Comparison of ENCODE assay signal across 8 mouse cellular contexts in genomic region chr1:152901765-152902664, GRCm38 (mm10). TPM values are rescaled to one million over a fixed set of nuclear protein-coding genes. Genes with fewer than 3 reads are reported as not detected.
DNase-seq lines count a peak whose midpoint lies in the region; ATAC-seq lines count a peak whose summit lies in the region.

TSS of gene Smg7 (minus strand) at chr1:152902646.

- H3K36me3 ChIP-seq in embryonic facial prominence, embryonic 10.5 days (replicated peaks), result peaks cover 23% of the 10 kb centered on the region
- H3K36me3 ChIP-seq in intestine, embryonic 16.5 days (ENCODE audit: control insufficient read depth, insufficient read depth, low read length), result no peaks in the 10 kb centered on the region
- no peaks in the 10 kb centered on the region for H3K36me3 ChIP-seq in neural tube, embryonic 15.5 days

- peak within 1 kb of the TSS; percentile 97 for H3K4me3 ChIP-seq in embryonic facial prominence, embryonic 10.5 days
- H3K4me3 ChIP-seq in intestine, embryonic 16.5 days (ENCODE audit: low read length), result peak within 1 kb of the TSS; percentile 91
- H3K4me3 ChIP-seq in neural tube, embryonic 15.5 days (replicated peaks), result peak within 1 kb of the TSS; percentile 89

- peaks cover 31% of the 10 kb centered on the region for H3K4me1 ChIP-seq in embryonic facial prominence, embryonic 10.5 days
- H3K4me1 ChIP-seq in intestine, embryonic 16.5 days (ENCODE audit: control insufficient read depth, insufficient read depth, low read length), result peaks cover 9% of the 10 kb centered on the region
- peaks cover 25% of the 10 kb centered on the region for H3K4me1 ChIP-seq in neural tube, embryonic 15.5 days

- H3K27ac ChIP-seq in embryonic facial prominence, embryonic 10.5 days (replicated peaks), result peak within 1 kb of the TSS; percentile 99
- peak within 1 kb of the TSS; percentile 99 for H3K27ac ChIP-seq in intestine, embryonic 16.5 days (ENCODE audit: low read length)
- peak within 1 kb of the TSS; percentile 100 for H3K27ac ChIP-seq in neural tube, embryonic 15.5 days (replicated peaks)

- H3K4me2 ChIP-seq in intestine, embryonic 16.5 days (ENCODE audit: low read depth, low read length), result peak within 1 kb of the TSS; percentile 75
- peak within 1 kb of the TSS; percentile 89 for H3K4me2 ChIP-seq in neural tube, embryonic 15.5 days

- H3K9ac ChIP-seq in intestine, embryonic 16.5 days (ENCODE audit: low read depth, low read length), result peak within 1 kb of the TSS; percentile 96
- peak within 1 kb of the TSS; percentile 88 for H3K9ac ChIP-seq in neural tube, embryonic 15.5 days (replicated peaks)

- no peaks in the 10 kb centered on the region for H3K27me3 ChIP-seq in embryonic facial prominence, embryonic 10.5 days (replicated peaks; ENCODE audit: low read depth, poor library complexity, severe bottlenecking)
- no peaks in the 10 kb centered on the region for H3K27me3 ChIP-seq in intestine, embryonic 16.5 days (replicated peaks; ENCODE audit: control insufficient read depth, insufficient read depth, low read length)
- H3K27me3 ChIP-seq in neural tube, embryonic 15.5 days (replicated peaks), result no peaks in the 10 kb centered on the region

- H3K9me3 ChIP-seq in embryonic facial prominence, embryonic 10.5 days, result no peaks in the 10 kb centered on the region
- no peaks in the 10 kb centered on the region for H3K9me3 ChIP-seq in intestine, embryonic 16.5 days (ENCODE audit: control insufficient read depth, low read length)
- no peaks in the 10 kb centered on the region for H3K9me3 ChIP-seq in neural tube, embryonic 15.5 days (replicated peaks)

- DNase-seq in ES-CJ7 (ENCODE audit: low read depth, low spot score) (peak; percentile 53), liver (peak; percentile 69), adipocyte (ENCODE audit: low spot score) (no peak)
- DNase-seq in adrenal gland, postnatal 10 days, result no peak
- peak; percentile 85 for DNase-seq in embryonic facial prominence, embryonic 10.5 days (ENCODE audit: low spot score)
- no peak for DNase-seq in gastrocnemius, postnatal 4 days (ENCODE audit: low spot score in 2 of 2)

- ATAC-seq in intestine, embryonic 16.5 days, result peak; percentile 51
- peak; percentile 52 for ATAC-seq in neural tube, embryonic 15.5 days (ENCODE audit: low FRiP score)

- WGBS in embryonic facial prominence, embryonic 10.5 days, result under 1% methylated on average over 93 of the region's 93 CpGs
- WGBS in intestine, embryonic 16.5 days, result under 1% methylated on average over 75 of the region's 93 CpGs
- under 1% methylated on average over 78 of the region's 93 CpGs for WGBS in neural tube, embryonic 15.5 days

RNA-seq across cellular contexts. Expression of gene Smg7, which starts in this region (rescaled TPM):
- total RNA-seq in adrenal gland, postnatal 10 days (2021), result 10 to 100 TPM; 44.7 to 51.1 TPM
- 40.3 and 40.8 TPM in 2 replicates for polyA plus RNA-seq in embryonic facial prominence, embryonic 10.5 days (2016; fragmentation: Nextera tagmentation; extraction: Ambion mirVana)
- 10 to 100 TPM; 43.2 to 54.7 TPM for total RNA-seq in gastrocnemius, postnatal 4 days (2021)
- polyA plus RNA-seq in intestine, embryonic 16.5 days (2015; fragmentation: Nextera tagmentation; extraction: Ambion mirVana), result 17.1 and 17.8 TPM in 2 replicates
- 29.4 and 32.6 TPM in 2 replicates for polyA plus RNA-seq in neural tube, embryonic 15.5 days (2015; fragmentation: Nextera tagmentation; extraction: Ambion mirVana)

Comparison
In these comparisons a context has a peak if more than half of its experiments do, and no peak if none do; other contexts are left out.
1. DNase-seq: peak in ES-CJ7 (single experiment), embryonic facial prominence, embryonic 10.5 days (single experiment) and liver (single experiment); none in adrenal gland, postnatal 10 days (single experiment), gastrocnemius, postnatal 4 days (0 of 2) and adipocyte (single experiment).
2. Peak in every context shown above with its lines, with median percentiles within 50 percentile points of each other: H3K27ac ChIP-seq and H3K4me3 ChIP-seq.